In genomic region chr5:123135471-123136360, GRCm38 (mm10) we compare ENCODE assay signal across 8 mouse cellular contexts. TPM values are rescaled to one million over a fixed set of nuclear protein-coding genes. Genes with fewer than 3 reads are reported as not detected.
A peak's percentile ranks its signal among the peaks of the same experiment; 100 is the strongest.
DNase-seq lines count a peak whose midpoint lies in the region; ATAC-seq and TF ChIP-seq lines count a peak whose summit lies in the region.

No protein-coding gene starts in this region.

- H3K4me1 ChIP-seq in intestine, embryonic 16.5 days (ENCODE audit: control insufficient read depth, insufficient read depth, low read length): peaks cover 63% of the 10 kb centered on the region
- peaks cover 77% of the 10 kb centered on the region for H3K4me1 ChIP-seq in limb, embryonic 15.5 days
- peaks cover 63% of the 10 kb centered on the region for H3K4me1 ChIP-seq in midbrain, embryonic 14.5 days (ENCODE audit: control insufficient read depth, insufficient read depth, low read length)
- H3K4me1 ChIP-seq in stomach, embryonic 16.5 days (ENCODE audit: control insufficient read depth, insufficient read depth, low read length): peaks cover 61% of the 10 kb centered on the region

- TF ChIP-seq CTCF in layer of hippocampus, adult 2 months (conservative IDR thresholded peaks at IDR 0.05): peak; percentile 21; the same call in 1 of the 2 replicates

- H3K9me3 ChIP-seq in intestine, embryonic 16.5 days (ENCODE audit: control insufficient read depth, low read length): no peaks in the 10 kb centered on the region
- no peaks in the 10 kb centered on the region for H3K9me3 ChIP-seq in limb, embryonic 15.5 days
- no peaks in the 10 kb centered on the region for H3K9me3 ChIP-seq in midbrain, embryonic 14.5 days (ENCODE audit: control insufficient read depth, low read length)
- no peaks in the 10 kb centered on the region for H3K9me3 ChIP-seq in stomach, embryonic 16.5 days (replicated peaks; ENCODE audit: control insufficient read depth, low read length)

- peak overlapping the region; percentile 100 for H3K27ac ChIP-seq in layer of hippocampus, adult 2 months
- peak overlapping the region; percentile 100 for H3K27ac ChIP-seq in intestine, embryonic 16.5 days (ENCODE audit: low read length)
- peak overlapping the region; percentile 100 for H3K27ac ChIP-seq in limb, embryonic 15.5 days
- peak overlapping the region; percentile 100 for H3K27ac ChIP-seq in midbrain, embryonic 14.5 days (replicated peaks; ENCODE audit: low read depth, low read length)
- peak overlapping the region; percentile 100 for H3K27ac ChIP-seq in stomach, embryonic 16.5 days (ENCODE audit: low read length)

- peak overlapping the region; percentile 76 for H3K4me3 ChIP-seq in layer of hippocampus, adult 2 months
- peak overlapping the region; percentile 62 for H3K4me3 ChIP-seq in intestine, embryonic 16.5 days (ENCODE audit: low read length)
- H3K4me3 ChIP-seq in limb, embryonic 15.5 days: peak overlapping the region; percentile 88
- H3K4me3 ChIP-seq in midbrain, embryonic 14.5 days (replicated peaks; ENCODE audit: low read depth, low read length): peak overlapping the region; percentile 91
- peak overlapping the region; percentile 63 for H3K4me3 ChIP-seq in stomach, embryonic 16.5 days (replicated peaks; ENCODE audit: low read length)

- no peaks in the 10 kb centered on the region for H3K27me3 ChIP-seq in intestine, embryonic 16.5 days (replicated peaks; ENCODE audit: control insufficient read depth, insufficient read depth, low read length)
- no peaks in the 10 kb centered on the region for H3K27me3 ChIP-seq in limb, embryonic 15.5 days
- no peaks in the 10 kb centered on the region for H3K27me3 ChIP-seq in midbrain, embryonic 14.5 days (ENCODE audit: control insufficient read depth, insufficient read depth, low read length)
- H3K27me3 ChIP-seq in stomach, embryonic 16.5 days (ENCODE audit: control insufficient read depth, insufficient read depth, low read length): no peaks in the 10 kb centered on the region

- peak overlapping the region; percentile 96 for H3K4me2 ChIP-seq in intestine, embryonic 16.5 days (ENCODE audit: low read depth, low read length)
- H3K4me2 ChIP-seq in limb, embryonic 15.5 days: peak overlapping the region; percentile 89
- peak overlapping the region; percentile 100 for H3K4me2 ChIP-seq in midbrain, embryonic 14.5 days (ENCODE audit: low read length)
- peak overlapping the region; percentile 97 for H3K4me2 ChIP-seq in stomach, embryonic 16.5 days (ENCODE audit: low read depth, low read length)

- H3K36me3 ChIP-seq in intestine, embryonic 16.5 days (ENCODE audit: control insufficient read depth, insufficient read depth, low read length): no peaks in the 10 kb centered on the region
- 0 out of 2 replicates have a peak, but pooled peaks cover 4% of the 10 kb centered on the region for H3K36me3 ChIP-seq in limb, embryonic 15.5 days
- H3K36me3 ChIP-seq in midbrain, embryonic 14.5 days (ENCODE audit: control insufficient read depth, insufficient read depth, low read length): peaks cover 62% of the 10 kb centered on the region
- H3K36me3 ChIP-seq in stomach, embryonic 16.5 days (ENCODE audit: control insufficient read depth, insufficient read depth, low read length): no peaks in the 10 kb centered on the region

- peak in 1 of 2 experiments; percentile 67 for DNase-seq in layer of hippocampus, adult 2 months (ENCODE audit: low spot score in 2 of 2)
- DNase-seq in layer of hippocampus, adult 9-10 months (ENCODE audit: low spot score): no peak
- peak; percentile 71 for DNase-seq in embryo, embryonic 10 days (ENCODE audit: low spot score)
- DNase-seq in gastrocnemius, postnatal 4 days (ENCODE audit: low spot score in 2 of 2): peak; percentile 78 to 90
- DNase-seq in midbrain, embryonic 14.5 days: peak; percentile 67

- 2% methylated on average over 30 of the region's 30 CpGs for WGBS in intestine, embryonic 16.5 days
- 4% methylated on average over 30 of the region's 30 CpGs for WGBS in limb, embryonic 15.5 days
- WGBS in midbrain, embryonic 14.5 days: 3% methylated on average over 30 of the region's 30 CpGs
- WGBS in stomach, embryonic 16.5 days: 4% methylated on average over 30 of the region's 30 CpGs

- peak; percentile 61 for ATAC-seq in intestine, embryonic 16.5 days
- peak; percentile 5; the same call in 1 of the 2 replicates for ATAC-seq in limb, embryonic 15.5 days (ENCODE audit: insufficient number of reproducible peaks, low FRiP score, low TSS enrichment, low read depth)
- ATAC-seq in midbrain, embryonic 14.5 days (ENCODE audit: low FRiP score, low TSS enrichment): no peak
- peak; percentile 56 for ATAC-seq in stomach, embryonic 16.5 days (ENCODE audit: insufficient read depth, low FRiP score)

- peak overlapping the region; percentile 97 for H3K9ac ChIP-seq in intestine, embryonic 16.5 days (ENCODE audit: low read depth, low read length)
- H3K9ac ChIP-seq in limb, embryonic 15.5 days: peak overlapping the region; percentile 3; the same call in 1 of the 2 replicates
- peak overlapping the region; percentile 100 for H3K9ac ChIP-seq in midbrain, embryonic 14.5 days (replicated peaks; ENCODE audit: low read length)
- H3K9ac ChIP-seq in stomach, embryonic 16.5 days (ENCODE audit: low read length): peak overlapping the region; percentile 79

RNA-seq across cellular contexts. Expression of gene Rhof, which starts 3.2 kb away (rescaled TPM):
- total RNA-seq in layer of hippocampus, adult 2 months (2021): 10 to 100 TPM; 43.3 to 46.3 TPM
- total RNA-seq in gastrocnemius, postnatal 4 days (2021): under 1 TPM; 0.91 to 0.93 TPM
- polyA plus RNA-seq in intestine, embryonic 16.5 days (2015; fragmentation: Nextera tagmentation; extraction: Ambion mirVana): 2.5 and 2.8 TPM in 2 replicates
- 4.9 and 5.7 TPM in 2 replicates for polyA plus RNA-seq in limb, embryonic 15.5 days (2015; fragmentation: Nextera tagmentation; extraction: Ambion mirVana)
- polyA plus RNA-seq in midbrain, embryonic 14.5 days (2014; fragmentation: Nextera tagmentation; extraction: Ambion mirVana): 7.1 and 8.9 TPM in 2 replicates
- 2.6 and 3.7 TPM in 2 replicates for polyA plus RNA-seq in stomach, embryonic 16.5 days (2015; fragmentation: Nextera tagmentation; extraction: Ambion mirVana)

RNA-seq across cellular contexts. Expression of gene Setd1b, which starts 6.3 kb away (rescaled TPM):
- 10 to 100 TPM; 31.2 to 39.4 TPM for total RNA-seq in layer of hippocampus, adult 2 months (2021)
- 10 to 100 TPM; 21.0 to 21.4 TPM for total RNA-seq in gastrocnemius, postnatal 4 days (2021)
- 6.6 and 6.9 TPM in 2 replicates for polyA plus RNA-seq in intestine, embryonic 16.5 days (2015; fragmentation: Nextera tagmentation; extraction: Ambion mirVana)
- polyA plus RNA-seq in limb, embryonic 15.5 days (2015; fragmentation: Nextera tagmentation; extraction: Ambion mirVana): 8.9 and 10.4 TPM in 2 replicates
- 14.2 and 15.0 TPM in 2 replicates for polyA plus RNA-seq in midbrain, embryonic 14.5 days (2014; fragmentation: Nextera tagmentation; extraction: Ambion mirVana)
- 6.7 and 7.7 TPM in 2 replicates for polyA plus RNA-seq in stomach, embryonic 16.5 days (2015; fragmentation: Nextera tagmentation; extraction: Ambion mirVana)

RNA-seq across cellular contexts. Expression of gene Psmd9, which starts 33.5 kb away (rescaled TPM):
- 10 to 100 TPM; 27.8 to 30.4 TPM for total RNA-seq in layer of hippocampus, adult 2 months (2021)
- total RNA-seq in gastrocnemius, postnatal 4 days (2021): 10 to 100 TPM; 28.3 to 32.2 TPM
- polyA plus RNA-seq in intestine, embryonic 16.5 days (2015; fragmentation: Nextera tagmentation; extraction: Ambion mirVana): 64.3 and 66.3 TPM in 2 replicates
- 88.2 and 93.3 TPM in 2 replicates for polyA plus RNA-seq in limb, embryonic 15.5 days (2015; fragmentation: Nextera tagmentation; extraction: Ambion mirVana)
- polyA plus RNA-seq in midbrain, embryonic 14.5 days (2014; fragmentation: Nextera tagmentation; extraction: Ambion mirVana): 51.3 and 61.2 TPM in 2 replicates
- polyA plus RNA-seq in stomach, embryonic 16.5 days (2015; fragmentation: Nextera tagmentation; extraction: Ambion mirVana): 67.5 and 71.0 TPM in 2 replicates

RNA-seq across cellular contexts. Expression of gene Hpd, which starts 46.8 kb away (rescaled TPM):
- total RNA-seq in layer of hippocampus, adult 2 months (2021): not detected
- total RNA-seq in gastrocnemius, postnatal 4 days (2021): 1 to 10 TPM in 1 of 2 experiments, under 1 TPM in 1; 0.42 to 2.4 TPM
- polyA plus RNA-seq in intestine, embryonic 16.5 days (2015; fragmentation: Nextera tagmentation; extraction: Ambion mirVana): 9.0 and 9.9 TPM in 2 replicates
- polyA plus RNA-seq in limb, embryonic 15.5 days (2015; fragmentation: Nextera tagmentation; extraction: Ambion mirVana): not detected in 2 replicates
- polyA plus RNA-seq in midbrain, embryonic 14.5 days (2014; fragmentation: Nextera tagmentation; extraction: Ambion mirVana): not detected in 2 replicates
- polyA plus RNA-seq in stomach, embryonic 16.5 days (2015; fragmentation: Nextera tagmentation; extraction: Ambion mirVana): 3.3 and 4.1 TPM in 2 replicates

Comparison
In these comparisons a context has a peak if more than half of its experiments do, and no peak if none do; other contexts are left out.
1. H3K9ac ChIP-seq: peak in every context shown above with its lines; median percentile 100 in midbrain, embryonic 14.5 days; 97 in intestine, embryonic 16.5 days; 79 in stomach, embryonic 16.5 days; 3 in limb, embryonic 15.5 days.